Mouse (Mus musculus) megakaryocyte-erythroid progenitor cell, adult 5-6 weeks (primary cell): ENCODE results near the gene Ebf4. TPM values are rescaled to one million over a fixed set of nuclear protein-coding genes. Genes with fewer than 3 reads are reported as not detected.

Source experiments
- ATAC-seq: replicated peaks from 2 replicates; pipeline ENCODE4 v1.8.0; 2016; ENCODE audit warnings: mild to moderate bottlenecking, inconsistent platforms; ENCODE audit not compliant: severe bottlenecking, poor library complexity, low FRiP score, low TSS enrichment
- total RNA-seq, 2 experiments: library from RNA; stranded (forward) in 1 of 2; stranded (reverse) in 1 of 2; fragments of 200-1000, 215-1000 nt in 1 of 2; fragments of >200 nt in 1 of 2; fragmentation: Nextera tagmentation in 1 of 2; gene quantifications; 2 replicates each; pipeline ENCODE4 v1.2.3; 2014 to 2017

The Ebf4 gene
- total RNA-seq, 2 experiments from 2014 or later, result not detected

- peak; percentile 77 for ATAC-seq
Measured at GRCm38 (mm10) chr2:130411558-130412495, 116.9 kb downstream of the Ebf4 start.

GRCm38 (mm10) chr2:130412775-130413174, 117.8 kb downstream of the Ebf4 start:
- no peak for ATAC-seq

- ATAC-seq, result peak; percentile 56; the same call in 1 of the 2 replicates
Measured at GRCm38 (mm10) chr2:130414094-130414856, 119.3 kb downstream of the Ebf4 start.

Other genes starting within 250 kb of the Ebf4 start
- gene Tgm6, start 182.8 kb upstream of the Ebf4 start, total RNA-seq (2014; fragmentation: Nextera tagmentation), result not detected in 2 replicates
- gene Tgm6, start 182.8 kb upstream of the Ebf4 start, total RNA-seq (2017), result not detected in 2 replicates
- 340 and 389 TPM in 2 replicates for gene Snrpb, start 115.8 kb upstream of the Ebf4 start, total RNA-seq (2014; fragmentation: Nextera tagmentation)
- gene Snrpb, start 115.8 kb upstream of the Ebf4 start, total RNA-seq (2017), result 197 and 273 TPM in 2 replicates
- not detected in 2 replicates for gene Tmc2, start 100.0 kb upstream of the Ebf4 start, total RNA-seq (2014; fragmentation: Nextera tagmentation)
- not detected in 2 replicates for gene Tmc2, start 100.0 kb upstream of the Ebf4 start, total RNA-seq (2017)
- gene Nop56, start 20.7 kb upstream of the Ebf4 start, total RNA-seq (2014; fragmentation: Nextera tagmentation), result 692 and 1,066 TPM in 2 replicates
- 748 and 779 TPM in 2 replicates for gene Nop56, start 20.7 kb upstream of the Ebf4 start, total RNA-seq (2017)
- gene Idh3b, start 10.6 kb upstream of the Ebf4 start, total RNA-seq (2014; fragmentation: Nextera tagmentation), result 197 and 240 TPM in 2 replicates
- 145 and 164 TPM in 2 replicates for gene Idh3b, start 10.6 kb upstream of the Ebf4 start, total RNA-seq (2017)
- gene Cpxm1, start 102.4 kb downstream of the Ebf4 start, total RNA-seq (2014; fragmentation: Nextera tagmentation), result 0.30 and 3.3 TPM in 2 replicates
- gene Cpxm1, start 102.4 kb downstream of the Ebf4 start, total RNA-seq (2017), result 4.0 TPM in 1 of 2 replicates, not detected in the other
- gene Gm28372, start 110.1 kb downstream of the Ebf4 start, total RNA-seq (2014; fragmentation: Nextera tagmentation), result not detected in 2 replicates
- not detected in 2 replicates for gene Gm28372, start 110.1 kb downstream of the Ebf4 start, total RNA-seq (2017)
- gene 1700020A23Rik, start 110.1 kb downstream of the Ebf4 start, total RNA-seq (2014; fragmentation: Nextera tagmentation), result not detected in 2 replicates
- gene 1700020A23Rik, start 110.1 kb downstream of the Ebf4 start, total RNA-seq (2017), result not detected in 2 replicates
- not detected in 2 replicates for gene Tmem239, start 111.3 kb downstream of the Ebf4 start, total RNA-seq (2014; fragmentation: Nextera tagmentation)
- not detected in 2 replicates for gene Tmem239, start 111.3 kb downstream of the Ebf4 start, total RNA-seq (2017)
- 150 and 199 TPM in 2 replicates for gene Vps16, start 129.2 kb downstream of the Ebf4 start, total RNA-seq (2014; fragmentation: Nextera tagmentation)
- 123 and 151 TPM in 2 replicates for gene Vps16, start 129.2 kb downstream of the Ebf4 start, total RNA-seq (2017)
- 5.2 and 7.4 TPM in 2 replicates for gene Pced1a, start 129.5 kb downstream of the Ebf4 start, total RNA-seq (2014; fragmentation: Nextera tagmentation)
- gene Pced1a, start 129.5 kb downstream of the Ebf4 start, total RNA-seq (2017), result 7.2 and 8.2 TPM in 2 replicates
- 77.0 and 78.4 TPM in 2 replicates for gene Ptpra, start 155.1 kb downstream of the Ebf4 start, total RNA-seq (2014; fragmentation: Nextera tagmentation)
- 159 and 194 TPM in 2 replicates for gene Ptpra, start 155.1 kb downstream of the Ebf4 start, total RNA-seq (2017)